Mouse (Mus musculus) olfactory bulb, adult 2 months (tissue): ENCODE measurements at regions not wholly inside any gene's neighbourhood (a gene's known extent, or its start where the extent isn't known, plus 50 kb on each side); places are given as distances from the start of the nearest gene placed in this dataset.

Experiments used
- H3K27ac ChIP-seq: fragments of 200-500 bp; 2 replicates; pipeline ENCODE4 v1.5.1; 2012; ENCODE audit warnings: low read depth, low read length; ENCODE audit not compliant: insufficient read depth
- H3K4me1 ChIP-seq: fragments of 200-500 bp; 2 replicates; pipeline ENCODE4 v1.6.1; 2012; ENCODE audit warnings: low read length; ENCODE audit not compliant: control insufficient read depth, insufficient read depth
- H3K4me3 ChIP-seq: fragments of 200-500 bp; 2 replicates; pipeline ENCODE4 v1.5.1; 2012; ENCODE audit warnings: mild to moderate bottlenecking, low read depth, low read length, moderate library complexity; ENCODE audit not compliant: insufficient read depth
- CTCF ChIP-seq: fragments of 200-500 bp; IDR thresholded peaks from 2 replicates; pipeline ENCODE4 v1.5.1; 2012; ENCODE audit warnings: low read depth, mild to moderate bottlenecking, low read length, moderate library complexity; ENCODE audit not compliant: insufficient read depth
- POLR2A ChIP-seq: fragments of 200-500 bp; IDR thresholded peaks from 2 replicates; pipeline ENCODE4 v1.6.1; 2012; ENCODE audit warnings: mild to moderate bottlenecking, low read depth, low read length, moderate library complexity; ENCODE audit not compliant: insufficient read depth
- WGBS: fragments of 180-500 bp; shearing (Covaris S2); methylation state at CpG from one replicate; pipeline ENCODE4 v1.1.7; 2018; 5-methylcytosine and 5-hydroxymethylcytosine counted together

DNA sequence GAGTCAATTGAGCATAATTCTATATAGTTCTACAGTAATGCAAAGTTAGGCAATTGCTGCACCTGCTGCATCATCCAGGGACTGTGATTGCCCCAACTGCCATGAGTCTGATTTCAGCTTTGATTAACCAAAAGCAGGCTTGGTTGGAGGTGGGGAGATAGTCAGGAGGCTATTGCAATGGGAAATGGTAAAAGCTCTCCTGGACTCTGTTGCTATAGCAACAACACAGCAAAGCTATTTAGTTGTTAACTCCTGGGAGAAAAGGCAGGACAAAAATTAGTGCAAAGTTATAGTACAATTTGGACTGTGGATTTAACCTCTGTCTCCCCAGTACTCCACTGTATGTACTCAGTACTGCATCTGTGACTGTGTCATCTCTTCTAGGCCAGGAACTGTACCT, 51.7 kb upstream of the Rasgrf1 start:
- no peak for TF ChIP-seq CTCF
- no peak for TF ChIP-seq POLR2A

DNA sequence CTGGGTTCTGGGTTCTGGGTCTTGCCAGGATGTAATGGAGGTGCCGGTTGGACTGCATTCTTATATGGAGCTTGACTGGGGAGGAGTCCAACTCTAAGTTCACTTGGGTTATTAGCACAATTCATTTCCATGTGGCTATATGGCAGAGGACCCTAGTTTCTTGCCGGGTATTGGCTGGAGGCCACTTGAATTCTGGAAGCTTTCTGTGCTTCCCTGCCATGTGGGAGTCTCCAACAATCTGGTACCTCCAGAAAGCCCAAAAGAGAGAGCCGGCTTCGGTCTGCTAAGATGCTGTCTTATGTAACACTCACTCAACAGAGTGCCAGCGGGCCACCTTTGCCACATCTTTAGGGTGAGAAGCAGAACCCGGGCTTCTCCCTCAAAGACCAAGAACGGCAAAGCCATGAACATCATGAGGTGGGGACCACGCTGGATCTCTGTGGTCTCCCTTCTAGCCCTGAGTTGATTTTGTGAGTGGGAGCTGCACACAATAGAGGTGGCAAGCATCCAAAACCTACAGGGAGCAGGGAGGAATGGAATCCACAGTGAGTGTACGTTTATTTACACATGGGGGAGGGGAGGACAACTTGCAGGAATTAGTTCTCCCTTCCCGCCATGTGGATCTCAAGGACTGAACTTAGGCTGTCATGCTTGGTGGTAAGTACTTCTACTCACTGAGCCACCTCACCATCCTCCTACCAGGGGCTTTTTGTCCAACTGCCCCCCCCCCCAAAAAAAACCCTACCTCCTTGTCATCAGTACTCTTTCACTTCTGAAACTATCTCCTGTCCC, 59.0 kb upstream of the Rasgrf1 start:
- Histone ChIP-seq H3K27ac (no peak overlapping the region), H3K4me3 (no peak overlapping the region), H3K4me1 (peaks cover 9% of the 10 kb centered on the region; the same call in 1 of the 2 replicates)
- TF ChIP-seq POLR2A (no peak), CTCF (no peak)
- WGBS = 57% methylated on average over 10 of the region's 10 CpGs

More for the DNA sequence above, 51.7 kb upstream of the Rasgrf1 start:
- no peak overlapping the region for H3K27ac ChIP-seq
- no peak overlapping the region for H3K4me3 ChIP-seq
- peaks cover 6% of the 10 kb centered on the region; the same call in 1 of the 2 replicates for H3K4me1 ChIP-seq

GRCm38 (mm10) chr9:89849947-89850346, 59.8 kb upstream of the Rasgrf1 start:
- WGBS = 49% methylated on average over 3 of the region's 3 CpGs
- TF ChIP-seq CTCF = no peak
- no peak for TF ChIP-seq POLR2A
- Histone ChIP-seq H3K27ac (no peak overlapping the region), H3K4me3 (no peak overlapping the region), H3K4me1 (peaks cover 7% of the 10 kb centered on the region; the same call in 1 of the 2 replicates)

- H3K4me3 ChIP-seq = no peak overlapping the region
- TF ChIP-seq POLR2A (no peak), CTCF (no peak)
- no peak overlapping the region for H3K27ac ChIP-seq
- WGBS = 82% methylated on average over 3 of the region's 3 CpGs
- peaks cover 3% of the 10 kb centered on the region; the same call in 1 of the 2 replicates for H3K4me1 ChIP-seq
Observed at GRCm38 (mm10) chr9:89848571-89848970, 61.1 kb upstream of the Rasgrf1 start.

DNA sequence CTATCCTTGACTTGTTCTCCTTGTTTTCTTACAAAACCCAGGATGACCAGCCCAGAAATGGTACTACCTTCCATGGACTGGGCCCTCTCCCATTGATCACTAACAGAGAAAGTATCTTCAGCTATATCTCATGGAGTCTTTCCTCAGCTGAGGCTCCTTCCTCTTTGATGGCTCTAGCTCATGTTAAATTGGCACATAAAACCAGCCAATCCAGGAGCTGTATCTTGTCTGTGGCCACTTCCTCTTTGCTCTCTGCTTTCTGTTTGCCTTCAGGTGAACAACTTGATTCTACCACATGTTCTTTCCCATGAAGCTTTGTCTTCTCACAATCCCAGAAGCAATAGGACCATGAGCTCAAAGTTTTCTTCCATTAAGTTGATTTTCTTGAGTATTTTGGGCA, 62.7 kb upstream of the Rasgrf1 start:
- Histone ChIP-seq H3K4me3 (no peak overlapping the region), H3K27ac (no peak overlapping the region), H3K4me1 (peaks cover 15% of the 10 kb centered on the region)
- TF ChIP-seq CTCF = no peak

GRCm38 (mm10) chr9:89842776-89843089, 67.0 kb upstream of the Rasgrf1 start:
- H3K4me3 ChIP-seq = no peak overlapping the region
- peaks cover 20% of the 10 kb centered on the region for H3K4me1 ChIP-seq
- TF ChIP-seq POLR2A (no peak), CTCF (no peak)
- H3K27ac ChIP-seq = peak overlapping the region; percentile 69
- WGBS = 57% methylated on average over 8 of the region's 8 CpGs

GRCm38 (mm10) chr9:89841866-89842775, 67.6 kb upstream of the Rasgrf1 start:
- Histone ChIP-seq H3K27ac (peak overlapping the region; percentile 69), H3K4me1 (peaks cover 20% of the 10 kb centered on the region), H3K4me3 (no peak overlapping the region)
- no peak for TF ChIP-seq POLR2A
- TF ChIP-seq CTCF = no peak
- WGBS = 15% methylated on average over 12 of the region's 12 CpGs

DNA sequence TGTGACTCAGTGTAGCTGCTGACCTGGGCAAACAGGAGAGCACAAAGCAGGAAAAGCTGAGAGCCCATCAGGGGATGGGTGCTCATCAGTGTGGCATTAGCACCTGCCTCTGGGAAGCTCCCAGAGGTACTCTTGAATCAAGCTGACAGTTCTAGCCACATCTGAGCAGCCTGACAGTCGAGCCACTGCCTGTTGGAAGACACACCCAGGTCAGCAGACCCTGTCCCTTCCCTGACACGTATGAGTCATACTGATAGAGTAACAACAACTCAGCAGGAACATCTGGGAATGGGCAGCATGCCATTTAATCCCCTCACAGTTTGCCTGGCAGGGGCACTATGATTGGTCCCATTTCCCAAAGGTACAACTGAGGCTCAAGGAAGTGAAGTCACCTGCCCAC, 68.3 kb upstream of the Rasgrf1 start:
- TF ChIP-seq CTCF (no peak), POLR2A (no peak)
- Histone ChIP-seq H3K27ac (peak overlapping the region; percentile 69), H3K4me3 (no peak overlapping the region), H3K4me1 (peaks cover 20% of the 10 kb centered on the region)
- WGBS = 27% methylated on average over 2 of the region's 2 CpGs

- peaks cover 13% of the 10 kb centered on the region for H3K4me1 ChIP-seq
- no peak for TF ChIP-seq POLR2A
- TF ChIP-seq CTCF = no peak
- WGBS = 67% methylated on average over 7 of the region's 7 CpGs
- no peak overlapping the region for H3K4me3 ChIP-seq
- H3K27ac ChIP-seq = no peak overlapping the region
Observed at GRCm38 (mm10) chr9:89836454-89837245, 73.1 kb upstream of the Rasgrf1 start.
